Mouse (Mus musculus): Measurements from ENCODE around the gene Stmnd1.
"Not testable (repeated sequence)": the region's sequence is repeated elsewhere in the genome, so short reads cannot be mapped to it uniquely, and the experiment has no call there.

Stmnd1 gene

DNA sequence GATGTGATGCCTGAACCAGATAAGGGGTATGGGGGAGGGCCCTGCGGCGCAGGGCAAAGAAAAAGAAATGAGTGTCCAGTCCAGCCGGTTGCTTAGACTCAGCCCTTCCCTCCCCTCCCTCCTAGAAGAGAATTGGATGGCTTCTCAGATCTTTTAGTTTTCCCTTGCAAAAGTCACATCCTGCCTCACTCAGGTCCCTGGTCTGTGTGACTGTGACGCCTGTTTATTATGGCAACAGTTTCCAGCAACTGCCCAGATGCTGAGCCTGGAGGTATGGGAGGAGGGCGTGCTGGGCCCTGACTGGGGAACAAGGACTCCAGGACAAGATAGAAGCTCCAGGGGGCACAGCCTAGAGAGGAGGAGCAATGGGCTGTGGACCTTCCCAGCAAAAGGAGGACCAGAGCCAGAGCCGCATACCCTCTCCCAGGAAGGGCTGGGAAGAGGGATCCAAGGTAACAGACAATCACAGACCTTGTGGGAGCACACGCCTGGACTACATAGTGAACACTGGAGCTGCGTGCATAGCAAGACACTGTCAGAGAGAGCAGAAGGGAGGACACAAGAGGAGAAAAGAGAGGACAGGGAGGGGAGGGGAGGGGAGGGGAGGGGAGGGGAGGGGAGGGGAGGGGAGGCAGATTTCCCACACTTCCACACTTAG lies at the start of gene Stmnd1:
Gene Stmnd1, plus strand, starts transcription at position 269 of the 658 bp plus-strand sequence.
- peak; percentile 43 for DNase-seq (ENCODE audit: extremely low spot score)

DNA sequence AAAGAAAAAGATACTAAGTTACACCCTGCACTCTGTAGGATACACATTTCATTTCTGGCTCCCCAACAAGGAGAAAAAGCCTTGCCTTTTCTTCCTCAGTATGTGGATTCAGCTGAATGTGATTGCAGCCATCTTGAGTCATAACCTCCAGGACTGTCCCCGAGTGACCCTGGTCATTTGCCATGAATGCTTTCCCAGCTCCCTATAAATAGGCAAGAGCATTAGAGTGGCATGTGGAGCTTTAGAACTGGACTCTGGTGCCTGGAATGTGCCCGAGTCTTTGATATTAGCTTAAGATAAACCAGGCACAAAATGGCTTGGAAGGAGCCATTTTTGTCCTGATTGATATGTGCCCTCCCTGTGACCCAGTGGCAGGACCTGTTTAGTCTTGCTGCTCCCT lies 46.6 kb upstream of the Stmnd1 start:
- DNase-seq (ENCODE audit: extremely low spot score) = no peak

DNA sequence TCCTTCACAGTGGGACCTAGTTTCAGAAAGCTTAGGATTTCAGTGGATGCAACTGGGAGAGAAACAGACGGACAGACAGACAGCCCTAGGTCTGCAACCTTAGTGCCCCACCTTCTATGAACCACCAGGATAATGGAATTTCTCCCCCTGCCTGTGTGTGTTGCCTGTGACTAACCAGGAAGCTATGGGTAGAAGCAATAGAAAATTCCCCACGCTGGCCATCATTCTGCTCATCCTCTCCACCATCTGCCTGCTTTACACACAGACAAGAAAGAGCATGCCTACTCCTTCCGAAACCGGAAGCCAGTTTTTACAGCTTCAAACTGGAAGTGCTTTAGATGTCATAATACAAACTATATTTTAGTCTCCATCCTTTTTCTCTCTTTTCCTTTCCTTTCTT lies 46.0 kb upstream of the Stmnd1 start:
- DNase-seq (ENCODE audit: extremely low spot score) = no peak

GRCm38 (mm10) chr13:46228750-46229149 lies 44.8 kb upstream of the Stmnd1 start:
- not testable (repeated sequence) for DNase-seq (ENCODE audit: extremely low spot score)

DNA sequence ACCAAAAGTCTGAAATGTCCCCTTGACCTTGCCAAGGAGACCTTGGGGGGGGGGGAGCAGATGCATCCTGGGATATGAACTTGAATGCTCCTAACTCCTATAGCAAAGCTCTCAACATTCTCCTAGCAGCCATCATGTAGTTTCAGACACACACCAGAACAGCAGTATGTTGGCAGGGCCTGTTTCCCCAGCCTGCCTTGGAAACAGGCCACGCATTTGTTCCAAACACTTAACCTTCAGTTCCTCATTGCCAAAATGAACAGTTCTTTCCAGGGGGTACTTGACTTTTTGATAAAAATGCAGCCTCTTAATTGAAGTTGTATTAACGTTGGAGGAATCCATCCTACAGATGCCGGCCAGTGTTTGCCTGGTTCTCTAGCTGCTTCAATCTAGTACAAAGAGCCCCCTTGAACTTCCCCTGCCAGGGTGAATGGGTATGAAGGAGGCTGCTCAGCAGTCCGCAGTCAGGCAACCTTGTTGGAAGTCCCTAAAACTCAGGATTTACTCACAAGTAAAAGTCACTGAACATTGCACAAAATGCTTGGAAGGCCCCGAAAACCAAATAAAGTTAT lies 41.9 kb upstream of the Stmnd1 start:
- no peak for DNase-seq (ENCODE audit: extremely low spot score)

GRCm38 (mm10) chr13:46237723-46238349 lies 35.7 kb upstream of the Stmnd1 start:
- no peak for DNase-seq (ENCODE audit: extremely low spot score)

DNA sequence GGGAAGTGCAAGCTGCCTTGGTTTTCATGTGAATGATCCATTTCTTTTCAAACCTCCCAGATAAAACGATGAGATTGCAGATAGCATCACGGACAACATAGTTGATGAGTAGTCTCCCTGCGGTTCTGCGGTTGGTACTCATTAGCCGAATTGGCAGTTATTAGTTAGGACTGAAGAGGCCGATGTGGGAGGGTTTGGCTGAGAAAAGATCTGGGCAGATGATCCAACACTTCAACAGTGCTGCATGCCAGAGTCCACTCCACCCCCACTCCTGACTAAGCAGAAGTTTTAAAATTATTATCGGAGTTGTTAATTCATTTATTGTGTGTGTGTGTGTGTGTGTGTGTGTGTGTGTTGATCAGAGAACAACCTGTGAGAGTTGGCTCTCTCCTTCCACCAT lies 34.7 kb upstream of the Stmnd1 start:
- DNase-seq (ENCODE audit: extremely low spot score) = no peak

DNA sequence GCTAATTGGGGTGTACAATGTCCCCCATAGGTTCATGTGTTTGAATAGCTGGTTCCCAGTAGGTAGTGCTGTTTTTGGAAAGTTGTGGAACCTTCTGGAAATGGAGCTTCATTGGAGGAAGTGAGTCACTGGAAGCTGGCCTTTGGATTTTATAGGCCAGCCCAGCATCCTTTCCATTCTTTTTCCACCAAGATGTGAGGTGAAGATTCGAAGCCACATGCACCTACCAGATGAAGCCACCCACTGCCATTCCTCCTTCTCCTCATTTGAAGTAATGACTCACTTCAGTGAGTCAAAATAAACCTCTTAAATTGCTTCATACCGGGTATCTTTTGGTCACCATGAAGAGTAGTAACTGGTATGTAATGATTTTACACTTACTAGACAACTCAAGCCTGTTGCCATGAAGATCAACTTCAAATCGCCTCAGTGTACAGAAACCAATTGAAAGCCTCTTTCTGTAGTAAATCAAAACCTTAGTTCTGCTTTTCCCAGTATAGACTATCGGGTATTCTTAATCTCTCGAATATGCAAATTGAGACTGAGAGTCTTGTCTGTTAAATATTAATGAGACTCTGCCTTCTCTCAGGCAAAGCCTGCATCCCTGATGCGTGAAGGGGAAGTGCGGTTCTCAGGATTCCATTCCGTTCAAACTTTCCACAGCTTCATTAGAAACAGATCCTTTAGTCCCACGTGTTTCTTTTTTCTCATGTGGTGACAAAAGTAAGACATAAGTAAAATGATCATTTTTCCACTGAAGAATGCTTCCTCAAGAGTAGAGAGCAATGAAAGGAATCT lies 31.9 kb upstream of the Stmnd1 start:
- DNase-seq (ENCODE audit: extremely low spot score) = no peak

- no peak for DNase-seq (ENCODE audit: extremely low spot score)
Measured at GRCm38 (mm10) chr13:46253753-46254152, 19.8 kb upstream of the Stmnd1 start.

GRCm38 (mm10) chr13:46254171-46254570 lies 19.4 kb upstream of the Stmnd1 start:
- no peak for DNase-seq (ENCODE audit: extremely low spot score)

DNA sequence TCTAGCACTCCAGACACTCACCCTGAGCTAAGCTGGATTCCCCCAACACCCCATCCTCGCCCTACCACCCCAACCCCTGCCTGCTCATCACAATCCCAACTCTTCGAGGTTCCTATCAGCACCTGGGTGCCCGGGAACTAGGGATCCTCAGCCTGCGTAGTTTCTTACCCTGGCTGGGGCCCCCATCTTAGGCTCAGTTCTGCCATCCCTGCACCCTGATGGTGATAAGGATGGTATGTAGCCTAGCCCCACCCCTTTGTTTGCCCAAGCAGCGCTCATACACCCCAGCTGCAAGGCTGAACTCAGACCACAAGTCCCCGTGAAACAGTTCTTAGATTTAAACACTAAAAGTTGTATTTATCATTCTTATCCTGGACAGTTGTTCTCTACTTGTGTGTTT lies 17.9 kb upstream of the Stmnd1 start:
- DNase-seq (ENCODE audit: extremely low spot score) = no peak

DNA sequence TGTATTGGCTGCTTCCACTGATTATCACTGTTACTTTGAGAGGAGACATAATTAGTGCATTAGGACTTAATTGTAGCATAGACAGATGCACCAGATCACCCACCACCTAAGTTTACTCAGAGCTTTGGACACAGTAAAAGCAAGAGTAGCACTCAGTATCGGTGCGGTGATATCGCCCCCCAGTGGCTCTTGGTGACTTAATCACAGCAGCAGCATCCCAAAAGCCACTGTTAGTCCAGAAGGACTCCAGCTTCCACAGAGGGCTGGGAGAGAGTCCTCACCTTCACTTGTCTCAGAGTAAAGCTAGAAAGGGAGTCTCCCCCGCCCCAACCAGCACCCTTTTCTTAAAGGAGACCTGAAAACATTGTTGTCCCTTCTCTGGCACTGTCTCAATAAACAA lies 15.7 kb upstream of the Stmnd1 start:
- peak; percentile 60 for DNase-seq (ENCODE audit: extremely low spot score)

- DNase-seq (ENCODE audit: extremely low spot score) = no peak
Measured at GRCm38 (mm10) chr13:46259526-46259925, 14.0 kb upstream of the Stmnd1 start.

- no peak for DNase-seq (ENCODE audit: extremely low spot score)
Measured at GRCm38 (mm10) chr13:46261244-46261643, 12.3 kb upstream of the Stmnd1 start.

GRCm38 (mm10) chr13:46267783-46268182 lies 5.7 kb upstream of the Stmnd1 start:
- DNase-seq (ENCODE audit: extremely low spot score) = no peak

- no peak for DNase-seq (ENCODE audit: extremely low spot score)
Measured at GRCm38 (mm10) chr13:46268341-46268740, 5.2 kb upstream of the Stmnd1 start.

DNA sequence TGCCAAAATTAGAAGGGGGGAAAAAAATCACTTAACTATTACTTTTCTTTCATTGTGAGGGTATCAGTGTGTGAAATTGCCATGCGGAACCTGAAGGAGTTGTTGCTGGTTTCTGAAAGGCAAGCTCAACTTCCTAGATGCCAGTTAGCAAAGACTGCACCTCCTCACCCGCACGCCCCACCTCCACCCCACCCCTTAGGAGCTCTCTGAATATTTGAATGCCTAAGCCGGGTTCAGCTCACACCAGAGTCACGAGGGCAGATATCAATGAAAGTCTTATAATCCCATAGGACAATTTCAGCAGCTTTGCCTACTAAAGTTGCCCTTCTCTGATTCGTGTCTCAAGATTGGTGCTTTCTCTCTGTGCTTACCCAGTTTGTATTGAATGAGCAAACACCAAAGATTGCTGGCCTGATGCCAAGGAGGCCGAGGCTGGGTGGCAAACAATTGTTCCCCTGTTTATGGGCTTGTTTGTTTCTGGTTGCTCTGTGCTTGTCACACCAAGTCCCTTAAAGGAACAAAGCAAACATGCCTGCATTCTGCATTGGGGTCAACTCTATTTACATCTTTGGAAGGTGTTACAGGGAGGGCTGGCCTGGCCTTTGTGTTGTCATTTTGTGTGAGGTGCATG lies 4.6 kb upstream of the Stmnd1 start:
- DNase-seq (ENCODE audit: extremely low spot score) = no peak

DNA sequence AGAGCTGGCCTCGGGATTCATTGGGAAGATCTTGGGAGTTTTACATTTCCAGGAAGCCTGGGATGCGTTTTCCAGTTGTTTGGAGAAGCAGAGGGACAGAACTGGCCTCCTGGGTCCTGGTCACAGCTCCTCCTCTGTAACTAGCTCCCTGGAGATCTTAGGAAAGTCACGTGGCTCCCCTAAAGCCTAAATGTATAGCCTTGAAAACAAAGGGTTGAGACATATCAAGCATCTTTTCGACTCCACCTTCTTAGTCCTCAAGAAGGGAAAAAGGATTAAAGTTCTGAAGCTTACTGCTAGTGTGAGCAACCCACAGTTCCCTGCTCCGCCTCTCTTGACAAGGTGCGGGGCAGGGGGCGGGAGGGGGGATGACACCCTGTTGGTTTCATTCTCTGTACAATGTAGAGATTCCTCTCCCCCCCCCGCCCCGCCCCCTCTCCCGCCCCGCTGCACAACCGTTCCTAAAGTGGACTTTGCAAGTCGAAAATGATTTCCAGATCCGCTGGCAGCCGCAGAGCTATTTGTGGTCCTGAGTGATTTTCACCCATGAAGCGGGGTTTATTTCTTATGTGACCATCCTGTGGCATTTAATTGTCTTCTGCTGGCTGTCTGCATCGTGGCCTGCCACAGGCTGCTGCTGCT lies 589 bp upstream of the Stmnd1 start:
- DNase-seq (ENCODE audit: extremely low spot score) = no peak

- DNase-seq (ENCODE audit: extremely low spot score) = no peak
Measured at GRCm38 (mm10) chr13:46275701-46276100, 2.2 kb downstream of the Stmnd1 start.

- no peak for DNase-seq (ENCODE audit: extremely low spot score)
Measured at GRCm38 (mm10) chr13:46282543-46282942, 9.0 kb downstream of the Stmnd1 start.

GRCm38 (mm10) chr13:46287801-46288200 lies 14.3 kb downstream of the Stmnd1 start:
- no peak for DNase-seq (ENCODE audit: extremely low spot score)

- DNase-seq (ENCODE audit: extremely low spot score) = no peak
Measured at GRCm38 (mm10) chr13:46288372-46288771, 14.9 kb downstream of the Stmnd1 start.
